Mouse (Mus musculus) neural tube, embryonic 11.5 days (tissue): ENCODE data around the gene Ptprm. TPM values are rescaled to one million over a fixed set of nuclear protein-coding genes. Genes with fewer than 3 reads are reported as not detected.

Experiments
- ATAC-seq: fragments of 200-750 bp; cut with Nextera tagmentation; 2 replicates; pipeline ENCODE4 v1.8.0; 2017; ENCODE audit warnings: moderate number of reproducible peaks, mild to moderate bottlenecking, moderate TSS enrichment, moderate library complexity; ENCODE audit not compliant: insufficient read depth, low FRiP score, low TSS enrichment
- DNase-seq: peaks from one replicate; pipeline ENCODE4 v3.0.0-alpha.2; 2015; ENCODE audit warnings: low spot score
- H3K27ac ChIP-seq: fragments of 300-500 bp; sonication (generic); 2 replicates; pipeline ENCODE4 v1.5.1; 2014; ENCODE audit warnings: low read depth, mild to moderate bottlenecking, low read length
- H3K27me3 ChIP-seq: fragments of 300-500 bp; sonication (generic); 2 replicates; pipeline ENCODE4 v1.6.1; 2014; ENCODE audit warnings: mild to moderate bottlenecking, low read length, mixed read lengths; ENCODE audit not compliant: control insufficient read depth, insufficient read depth
- H3K36me3 ChIP-seq: fragments of 300-500 bp; sonication (generic); 2 replicates; pipeline ENCODE4 v1.6.1; 2014; ENCODE audit warnings: mild to moderate bottlenecking, low read length, moderate library complexity, mixed read lengths; ENCODE audit not compliant: control insufficient read depth, insufficient read depth
- H3K4me1 ChIP-seq: fragments of 300-500 bp; sonication (generic); 2 replicates; pipeline ENCODE4 v1.6.1; 2014; ENCODE audit warnings: low read length, mixed read lengths; ENCODE audit not compliant: control insufficient read depth, insufficient read depth
- H3K4me2 ChIP-seq: fragments of 300-500 bp; sonication (generic); 2 replicates; pipeline ENCODE4 v1.6.1; 2014; ENCODE audit warnings: low read depth, mild to moderate bottlenecking, moderate library complexity
- H3K4me3 ChIP-seq: fragments of 300-500 bp; sonication (generic); 2 replicates; pipeline ENCODE4 v1.5.1; 2014; ENCODE audit warnings: low read depth, low read length
- H3K9ac ChIP-seq: fragments of 300-500 bp; sonication (generic); 2 replicates; pipeline ENCODE4 v1.6.1; 2014; ENCODE audit warnings: mild to moderate bottlenecking, low read length
- H3K9me3 ChIP-seq: fragments of 300-500 bp; sonication (generic); 2 replicates; pipeline ENCODE4 v1.6.1; 2016; ENCODE audit warnings: low read length; ENCODE audit not compliant: control insufficient read depth
- WGBS: fragments of 180-500 bp; shearing (Covaris S2); extraction: QIAGEN DNeasy Blood & Tissue Kit; methylation state at CpG from one replicate; pipeline ENCODE4 v1.1.7; 2014; 5-methylcytosine and 5-hydroxymethylcytosine counted together
- polyA plus RNA-seq: library from polyadenylated mRNA; unstranded; fragments of >200 nt; fragmentation: Nextera tagmentation; extraction: Ambion mirVana; gene quantifications from 2 replicates; pipeline ENCODE4 v1.2.1, GENCODE M21; 2014

Ptprm gene
- polyA plus RNA-seq, 1 experiment from 2014 or later: 12.7 TPM

DNA sequence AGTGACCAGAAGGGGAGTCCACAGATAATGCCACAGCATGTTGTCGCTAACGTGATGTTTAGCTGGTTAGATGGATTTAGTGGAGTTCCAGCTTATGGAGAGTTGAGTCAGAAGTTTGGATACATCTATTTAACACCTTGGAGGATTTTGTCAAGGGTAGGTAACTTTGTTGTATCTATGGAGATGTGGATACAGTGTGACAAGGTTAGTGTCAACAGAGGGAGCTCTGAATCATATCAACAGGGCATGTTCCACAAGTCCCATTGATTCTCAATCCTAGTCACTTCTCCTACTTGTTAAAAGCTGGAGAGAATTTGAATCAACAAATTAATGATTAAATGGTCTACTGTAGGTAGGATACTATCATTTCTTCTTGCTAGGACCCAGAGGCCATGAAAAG, 394.4 kb downstream of the Ptprm start:
- WGBS: 92% methylated on average over 2 of the region's 2 CpGs
- Histone ChIP-seq H3K9ac (no peak overlapping the region), H3K27me3 (no peaks in the 10 kb centered on the region), H3K9me3 (no peaks in the 10 kb centered on the region), H3K4me1 (no peaks in the 10 kb centered on the region), H3K4me3 (no peak overlapping the region), H3K27ac (no peak overlapping the region), H3K36me3 (no peaks in the 10 kb centered on the region), H3K4me2 (no peak overlapping the region)
- ATAC-seq: no peak
- no peak for DNase-seq

DNA sequence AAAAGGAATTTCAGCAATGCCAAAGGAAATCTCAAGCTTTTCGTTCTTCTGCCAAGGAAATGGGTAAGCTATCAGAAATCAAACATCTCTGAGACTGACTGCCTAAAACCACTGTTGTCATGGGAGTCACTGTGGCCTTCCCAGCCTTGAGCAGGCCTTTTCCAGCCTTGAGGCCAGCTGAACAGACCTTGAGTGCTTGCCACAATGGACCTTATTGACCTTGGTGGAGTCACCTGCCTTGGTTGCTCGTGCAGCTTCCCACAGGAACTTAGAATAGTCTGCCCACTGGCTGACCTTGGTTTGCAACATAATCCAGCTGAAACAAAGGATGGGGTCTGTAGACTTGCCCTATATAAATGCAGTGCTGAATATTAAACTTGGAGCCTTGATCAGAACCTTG, 395.5 kb downstream of the Ptprm start:
- WGBS: 83% methylated on average over 2 of the region's 2 CpGs
- DNase-seq (no peak), ATAC-seq (no peak)
- H3K9ac ChIP-seq: no peak overlapping the region
- H3K27me3 ChIP-seq: no peaks in the 10 kb centered on the region
- H3K36me3 ChIP-seq: no peaks in the 10 kb centered on the region
- H3K4me3 ChIP-seq: no peak overlapping the region
- no peaks in the 10 kb centered on the region for H3K4me1 ChIP-seq
- no peak overlapping the region for H3K4me2 ChIP-seq
- no peaks in the 10 kb centered on the region for H3K9me3 ChIP-seq
- H3K27ac ChIP-seq: no peak overlapping the region

DNA sequence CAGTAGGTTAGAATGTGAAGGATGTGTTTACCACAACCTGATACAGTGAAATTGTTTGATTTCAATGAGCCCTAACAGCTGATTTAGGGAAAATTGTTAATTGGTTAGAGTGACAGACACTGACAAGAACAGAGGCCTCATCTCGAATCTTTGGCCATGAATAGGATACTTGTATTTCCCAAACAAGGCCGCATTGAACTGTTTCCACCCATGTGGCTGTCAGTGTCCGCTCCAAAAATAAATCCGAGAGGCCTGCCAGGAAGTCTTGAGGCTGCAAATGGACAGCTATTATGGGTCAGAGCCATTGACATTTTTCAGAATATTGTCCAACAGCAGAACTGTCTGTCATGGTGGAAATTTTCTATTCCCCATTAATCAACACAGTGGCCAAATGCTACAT, 409.8 kb downstream of the Ptprm start:
- 79% methylated on average over 4 of the region's 4 CpGs for WGBS
- H3K4me1 ChIP-seq: no peaks in the 10 kb centered on the region
- no peaks in the 10 kb centered on the region for H3K36me3 ChIP-seq

GRCm38 (mm10) chr17:66943539-66943938, 410.7 kb downstream of the Ptprm start:
- no peak overlapping the region for H3K4me2 ChIP-seq
- 92% methylated on average over 9 of the region's 9 CpGs for WGBS
- DNase-seq: no peak
- H3K4me1 ChIP-seq: no peaks in the 10 kb centered on the region
- H3K4me3 ChIP-seq: no peak overlapping the region
- H3K9me3 ChIP-seq: no peaks in the 10 kb centered on the region
- no peaks in the 10 kb centered on the region for H3K36me3 ChIP-seq
- ATAC-seq: no peak
- H3K9ac ChIP-seq: no peak overlapping the region
- no peak overlapping the region for H3K27ac ChIP-seq
- H3K27me3 ChIP-seq: no peaks in the 10 kb centered on the region

More for the DNA sequence above, 409.8 kb downstream of the Ptprm start:
- no peak overlapping the region for H3K4me2 ChIP-seq
- no peak overlapping the region for H3K9ac ChIP-seq
- H3K27ac ChIP-seq: no peak overlapping the region
- H3K4me3 ChIP-seq: no peak overlapping the region
- no peak for ATAC-seq
- no peaks in the 10 kb centered on the region for H3K9me3 ChIP-seq
- no peak for DNase-seq
- no peaks in the 10 kb centered on the region for H3K27me3 ChIP-seq

DNA sequence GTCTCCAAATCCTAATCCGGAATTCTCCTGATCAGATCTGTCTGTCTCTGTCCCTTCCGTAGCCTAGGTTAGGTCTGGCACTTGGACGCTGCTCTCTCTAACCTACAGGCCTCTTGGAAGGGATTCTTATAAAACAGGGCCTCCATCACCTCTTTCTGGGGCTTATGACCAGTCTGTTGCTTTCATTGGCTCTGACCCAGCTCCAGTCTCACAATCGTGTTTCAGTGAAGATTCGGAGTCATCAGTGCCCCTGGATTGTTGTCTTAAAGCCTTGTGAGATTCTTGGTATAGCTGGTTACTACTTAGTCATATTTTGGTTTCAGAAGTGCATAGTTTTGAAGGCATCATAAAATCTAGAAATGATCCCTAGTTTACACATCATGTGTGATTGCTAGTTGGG, 428.6 kb downstream of the Ptprm start:
- no peak for ATAC-seq
- 85% methylated on average over 5 of the region's 5 CpGs for WGBS
- no peak for DNase-seq
- H3K4me3 ChIP-seq: no peak overlapping the region
- no peaks in the 10 kb centered on the region for H3K27me3 ChIP-seq
- no peak overlapping the region for H3K27ac ChIP-seq
- H3K36me3 ChIP-seq: no peaks in the 10 kb centered on the region
- no peaks in the 10 kb centered on the region for H3K4me1 ChIP-seq
- no peak overlapping the region for H3K9ac ChIP-seq
- no peak overlapping the region for H3K4me2 ChIP-seq
- H3K9me3 ChIP-seq: no peaks in the 10 kb centered on the region

GRCm38 (mm10) chr17:66914696-66915095, 439.6 kb downstream of the Ptprm start:
- Histone ChIP-seq H3K9me3 (no peaks in the 10 kb centered on the region), H3K36me3 (no peaks in the 10 kb centered on the region), H3K9ac (no peak overlapping the region), H3K27me3 (no peaks in the 10 kb centered on the region), H3K4me2 (no peak overlapping the region), H3K27ac (no peak overlapping the region), H3K4me3 (no peak overlapping the region), H3K4me1 (no peaks in the 10 kb centered on the region)
- ATAC-seq: no peak
- no peak for DNase-seq
- WGBS: 68% methylated on average over 6 of the region's 6 CpGs

DNA sequence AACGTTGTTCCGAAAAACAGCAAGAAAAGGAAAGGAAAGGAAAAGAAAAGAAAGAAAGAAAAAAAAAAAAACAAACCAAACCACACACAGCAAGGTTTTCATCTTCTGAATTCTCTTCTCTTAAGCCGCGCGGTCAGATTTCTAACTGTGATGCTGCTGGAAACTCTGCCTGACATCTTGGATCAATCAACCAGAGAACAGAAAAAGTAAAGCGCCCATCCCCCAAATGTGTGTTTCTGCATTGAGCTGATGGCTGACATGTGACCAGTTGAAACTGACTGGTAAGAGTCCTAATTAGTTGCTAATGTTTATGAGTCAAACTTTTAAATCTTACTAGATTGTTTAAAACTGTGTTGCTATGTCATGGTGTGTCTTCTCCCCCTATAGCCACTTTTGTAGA, 441.7 kb downstream of the Ptprm start:
- 86% methylated on average over 6 of the region's 6 CpGs for WGBS
- Histone ChIP-seq H3K9me3 (no peaks in the 10 kb centered on the region), H3K4me3 (no peak overlapping the region), H3K4me1 (no peaks in the 10 kb centered on the region), H3K4me2 (no peak overlapping the region), H3K27ac (no peak overlapping the region), H3K27me3 (no peaks in the 10 kb centered on the region), H3K36me3 (no peaks in the 10 kb centered on the region), H3K9ac (no peak overlapping the region)
- DNase-seq (no peak), ATAC-seq (no peak)

DNA sequence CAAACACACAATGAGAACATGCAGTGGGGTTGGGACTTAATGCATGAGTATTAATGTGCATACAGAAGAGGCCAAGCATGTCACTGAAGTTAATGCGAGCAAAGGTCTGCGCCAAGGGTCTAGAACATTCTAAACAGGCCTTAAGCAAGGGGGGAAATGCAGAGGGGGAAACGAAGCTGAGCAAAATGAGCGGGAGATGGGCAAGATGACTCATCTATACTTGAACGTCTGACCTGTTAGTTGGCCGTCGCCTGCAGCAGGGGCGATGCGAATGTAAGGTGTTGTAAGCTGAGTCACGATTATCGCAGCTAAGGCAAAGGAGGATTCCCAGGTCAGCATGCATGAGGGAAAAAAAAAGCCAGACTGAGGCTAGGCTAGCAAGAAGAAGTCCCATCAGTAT, 442.1 kb downstream of the Ptprm start:
- ATAC-seq (no peak), DNase-seq (no peak)
- no peak overlapping the region for H3K4me2 ChIP-seq
- no peaks in the 10 kb centered on the region for H3K36me3 ChIP-seq
- H3K27me3 ChIP-seq: no peaks in the 10 kb centered on the region
- no peaks in the 10 kb centered on the region for H3K4me1 ChIP-seq
- H3K9me3 ChIP-seq: no peaks in the 10 kb centered on the region
- no peak overlapping the region for H3K4me3 ChIP-seq
- 82% methylated on average over 11 of the region's 11 CpGs for WGBS
- H3K9ac ChIP-seq: no peak overlapping the region
- H3K27ac ChIP-seq: no peak overlapping the region

- Histone ChIP-seq H3K9me3 (no peaks in the 10 kb centered on the region), H3K36me3 (no peaks in the 10 kb centered on the region), H3K4me2 (no peak overlapping the region), H3K9ac (no peak overlapping the region), H3K27ac (no peak overlapping the region), H3K27me3 (no peaks in the 10 kb centered on the region), H3K4me3 (no peak overlapping the region), H3K4me1 (no peaks in the 10 kb centered on the region)
- ATAC-seq (no peak), DNase-seq (no peak)
- WGBS: 73% methylated on average over 4 of the region's 4 CpGs
Observed at GRCm38 (mm10) chr17:66909901-66910300, 444.4 kb downstream of the Ptprm start.
